Mouse (Mus musculus) T-helper 17 cell (primary cell): ENCODE measurements at regions not wholly inside any gene's neighbourhood (a gene's known extent, or its start where the extent isn't known, plus 50 kb on each side); places are given as distances from the start of the nearest gene placed in this dataset.

Experiments
- in situ Hi-C, 2 experiments: fragments of 300-600 bp; cut with MboI, MseI; formaldehyde crosslinking; loops; 1 replicate in 1 of 2; 2 replicates in 1 of 2; pipeline ENCODE4 v1.15.1; 2025; ENCODE audit warnings: high pct_unique_total_duplicates in 2 of 2

DNA sequence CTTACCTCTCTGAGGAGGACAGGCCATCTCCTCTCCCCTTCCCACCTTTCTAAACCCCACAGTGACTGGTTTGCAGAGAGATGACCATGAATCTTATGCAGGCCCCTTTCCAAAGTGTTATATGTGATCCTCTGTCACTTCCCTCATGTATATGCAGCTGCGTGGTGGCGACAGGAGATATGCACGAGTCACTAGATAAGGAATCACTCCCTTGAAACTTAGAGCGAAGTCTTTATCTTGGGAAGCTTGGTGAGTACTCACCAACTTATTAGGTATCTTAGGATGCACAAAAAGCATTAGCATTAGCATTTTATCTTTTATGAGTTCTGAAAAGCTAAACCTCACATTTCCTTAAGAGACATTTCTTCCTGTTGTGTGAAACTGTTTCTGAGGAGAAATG lies 421.9 kb downstream of the Tmem161b start:
- in situ Hi-C loops = no loop called here

DNA sequence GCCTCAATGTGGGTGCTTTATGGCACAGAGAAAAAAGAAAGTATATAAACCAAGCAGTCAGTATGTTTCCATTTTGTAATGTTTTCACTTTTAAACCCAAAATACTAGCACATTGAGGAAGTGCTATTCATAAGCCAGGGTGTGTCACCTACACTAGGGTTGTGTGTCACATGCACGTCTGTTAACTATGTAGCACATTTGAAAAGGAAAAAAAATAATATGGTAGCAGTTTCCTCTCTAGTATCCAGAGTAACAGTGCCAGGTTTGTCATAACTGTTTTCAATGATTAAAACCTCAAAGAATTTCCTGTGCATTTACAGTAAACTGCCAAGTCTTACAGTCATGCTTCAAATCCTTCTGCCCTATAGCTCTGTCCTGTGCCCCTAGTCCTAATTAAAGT lies 424.8 kb downstream of the Tmem161b start:
- in situ Hi-C loops = no loop called here

GRCm38 (mm10) chr13:84648056-84648455 lies 426.0 kb downstream of the Tmem161b start:
- in situ Hi-C loops = no loop called here

- in situ Hi-C loops = no loop called here
Observed at GRCm38 (mm10) chr13:84663967-84664366, 441.9 kb downstream of the Tmem161b start.

GRCm38 (mm10) chr13:84680971-84681370 lies 458.9 kb downstream of the Tmem161b start:
- in situ Hi-C loops = no loop called here

GRCm38 (mm10) chr13:84685930-84686329 lies 463.8 kb downstream of the Tmem161b start:
- in situ Hi-C loops = no loop called here

- in situ Hi-C loops = no loop called here
Observed at GRCm38 (mm10) chr13:84693462-84693861, 471.4 kb downstream of the Tmem161b start.

GRCm38 (mm10) chr13:84698472-84699080 lies 476.5 kb downstream of the Tmem161b start:
- in situ Hi-C loops = no loop called here

GRCm38 (mm10) chr13:84741231-84741630 lies 448.0 kb upstream of the Ccnh start:
- in situ Hi-C loops = no loop called here

- in situ Hi-C loops = no loop called here
Observed at GRCm38 (mm10) chr13:84748331-84748730, 440.9 kb upstream of the Ccnh start.

DNA sequence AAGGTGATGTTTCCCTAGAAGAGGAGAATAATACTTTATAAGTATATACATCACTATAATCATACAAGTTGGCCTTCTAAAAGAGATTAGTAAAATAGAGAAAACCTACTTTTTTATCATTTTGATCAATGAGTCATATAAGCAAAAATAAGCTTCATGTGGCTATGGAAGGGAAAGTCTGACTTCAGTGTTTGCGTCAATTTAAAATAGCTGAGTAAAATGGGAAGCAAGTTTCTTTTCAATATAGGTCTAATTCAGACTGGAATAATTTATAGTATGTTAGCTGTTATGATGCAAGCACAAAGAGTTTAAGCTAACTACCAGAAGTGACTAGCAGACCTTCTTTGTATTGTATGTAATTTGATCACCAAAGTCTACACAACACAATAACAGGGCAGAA lies 440.0 kb upstream of the Ccnh start:
- in situ Hi-C loops = no loop called here

GRCm38 (mm10) chr13:84750136-84750535 lies 439.1 kb upstream of the Ccnh start:
- in situ Hi-C loops = no loop called here

DNA sequence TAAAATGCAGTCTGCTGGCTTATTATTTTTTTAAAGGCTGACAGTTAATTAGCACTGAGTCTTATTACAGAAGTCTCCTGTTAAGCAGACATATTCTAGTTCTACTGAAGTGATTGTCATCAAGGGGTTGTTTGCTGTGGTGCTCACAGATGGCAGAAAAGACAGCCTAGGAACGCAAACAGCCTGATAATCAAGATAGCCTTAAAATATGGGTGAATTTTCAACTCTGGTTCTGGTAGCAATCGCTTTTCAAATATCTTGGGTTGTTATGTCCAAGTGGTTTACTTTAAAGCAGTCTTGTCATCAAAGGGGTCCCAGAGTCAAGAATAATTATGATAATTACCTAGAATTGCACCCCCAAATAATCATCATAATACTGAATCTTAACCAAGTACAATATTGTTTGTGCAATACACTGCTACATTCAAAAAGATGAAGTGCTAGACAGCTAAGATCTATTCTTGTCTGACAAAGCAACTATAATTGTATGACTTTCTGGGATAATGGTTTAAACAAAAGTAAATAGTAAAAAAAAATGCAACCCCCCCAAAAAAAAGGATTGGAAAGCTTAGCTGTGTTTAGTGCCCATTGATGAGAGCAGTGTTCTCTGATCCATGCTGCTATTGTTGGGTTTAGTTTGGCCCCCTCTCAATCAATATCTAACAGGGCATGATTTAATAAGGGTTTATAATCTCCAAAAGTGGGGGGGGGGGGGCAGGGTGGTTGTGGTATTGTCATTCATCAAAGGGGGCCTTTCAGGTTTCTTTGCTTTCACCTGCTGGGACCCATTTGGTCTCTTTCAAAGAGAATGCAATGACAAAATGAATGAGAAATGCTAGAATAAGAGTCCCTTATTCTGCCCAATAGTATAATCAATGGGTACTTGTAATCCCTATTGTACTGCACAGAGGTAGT lies 437.4 kb upstream of the Ccnh start:
- in situ Hi-C loops = no loop called here

GRCm38 (mm10) chr13:84752491-84752820 lies 436.8 kb upstream of the Ccnh start:
- in situ Hi-C loops = no loop called here

GRCm38 (mm10) chr13:84753751-84754500 lies 435.3 kb upstream of the Ccnh start:
- in situ Hi-C loops = no loop called here

GRCm38 (mm10) chr13:84754821-84755725 lies 434.1 kb upstream of the Ccnh start:
- in situ Hi-C loops = loop anchor here (5.0 kb wide), 2 partner anchors 1033 to 1038 kb away; no protein-coding TSS in a partner anchor

DNA sequence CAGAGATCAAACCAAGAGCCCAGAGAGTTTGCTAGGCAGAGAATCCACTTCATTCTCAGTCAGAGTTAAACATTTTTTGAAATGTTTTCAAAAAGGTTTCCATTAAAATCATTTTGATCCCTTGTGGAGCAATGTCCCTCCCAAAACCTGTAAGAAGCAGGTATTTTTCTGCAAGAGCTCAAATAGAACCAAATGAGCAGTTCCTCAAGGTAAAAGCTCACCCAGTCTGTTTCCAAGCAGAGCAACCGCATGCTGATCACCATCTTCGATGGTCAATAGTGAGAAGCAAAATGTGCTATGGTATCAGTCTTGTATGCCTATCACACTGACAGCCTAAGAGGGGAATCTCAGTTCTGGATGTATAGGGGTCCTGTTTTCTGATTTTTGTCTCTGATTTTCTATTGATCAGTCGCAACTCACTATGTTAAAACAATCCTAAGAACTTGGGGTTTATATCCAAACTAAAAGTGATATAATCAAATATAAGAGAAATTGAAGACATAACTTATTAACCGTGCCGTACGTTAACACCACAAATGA lies 432.3 kb upstream of the Ccnh start:
- in situ Hi-C loops = loop anchor here (5.0 kb wide), 2 partner anchors 1035 to 1040 kb away; no protein-coding TSS in a partner anchor

- in situ Hi-C loops = loop anchor here (5.0 kb wide), 2 partner anchors 1036 to 1041 kb away; no protein-coding TSS in a partner anchor
Observed at GRCm38 (mm10) chr13:84757896-84758567, 431.2 kb upstream of the Ccnh start.

- in situ Hi-C loops = loop anchor here (5.0 kb wide), 2 partner anchors 1036 to 1041 kb away; no protein-coding TSS in a partner anchor
Observed at GRCm38 (mm10) chr13:84758568-84758900, 430.7 kb upstream of the Ccnh start.

DNA sequence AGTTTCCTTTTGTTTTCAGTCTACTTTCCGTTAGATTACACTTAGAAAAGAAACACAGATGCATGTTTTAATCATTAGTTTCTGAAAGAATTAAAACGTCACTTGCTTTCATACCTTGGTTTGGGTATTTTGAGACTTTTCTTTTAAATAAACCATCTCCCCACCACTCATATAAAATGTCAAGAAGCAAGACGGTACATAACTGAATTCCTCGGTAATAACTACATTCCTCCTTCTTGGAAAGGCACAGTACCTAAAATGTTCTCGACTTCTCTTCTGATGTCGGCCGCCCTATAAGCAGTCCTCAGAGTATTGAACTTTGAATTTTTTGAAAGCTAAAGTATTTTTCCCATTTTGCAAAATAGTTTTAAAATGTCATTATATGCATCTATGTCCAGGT lies 430.1 kb upstream of the Ccnh start:
- in situ Hi-C loops = loop anchor here (5.0 kb wide), 2 partner anchors 1037 to 1042 kb away; no protein-coding TSS in a partner anchor
